Mouse (Mus musculus) ES-E14 (cell line): ENCODE measurements around the gene Luc7l3. TPM values are rescaled to one million over a fixed set of nuclear protein-coding genes. Genes with fewer than 3 reads are reported as not detected.

Experiments used
- DNase-seq: peaks from one replicate; pipeline ENCODE4 v3.0.0-alpha.2; 2013; ENCODE audit warnings: low read depth, low spot score
- H3K27ac ChIP-seq: 2 replicates; pipeline ENCODE4 v1.5.1; 2012; ENCODE audit warnings: low read depth, mild to moderate bottlenecking, low read length, moderate library complexity, mixed read lengths; ENCODE audit not compliant: poor library complexity, insufficient read depth, severe bottlenecking
- H3K36me3 ChIP-seq: 2 replicates; pipeline ENCODE4 v1.6.1; 2012; ENCODE audit warnings: mild to moderate bottlenecking, low read length, moderate library complexity, mixed read lengths; ENCODE audit not compliant: control insufficient read depth, poor library complexity, insufficient read depth, severe bottlenecking
- H3K4me1 ChIP-seq, 2 experiments: fragments of 150-350 bp in 1 of 2; sonication (generic) in 1 of 2; 2 replicates each; pipeline ENCODE4 v1.6.1; 2012; ENCODE audit warnings: low read length in 2 of 2, mild to moderate bottlenecking in 1 of 2, mixed read lengths in 1 of 2; ENCODE audit not compliant: control insufficient read depth in 2 of 2, insufficient read depth in 2 of 2, poor library complexity in 1 of 2
- H3K4me3 ChIP-seq, 2 experiments: fragments of 150-350 bp in 1 of 2; sonication (generic) in 1 of 2; 2 replicates each; pipeline ENCODE4 v1.5.1; 2012; ENCODE audit warnings: low read length in 2 of 2, low read depth in 1 of 2, mild to moderate bottlenecking in 1 of 2, mixed read lengths in 1 of 2; ENCODE audit not compliant: insufficient read depth in 1 of 2, poor library complexity in 1 of 2, severe bottlenecking in 1 of 2
- H3K9ac ChIP-seq: 2 replicates; pipeline ENCODE4 v1.6.1; 2012; ENCODE audit warnings: low read depth, mild to moderate bottlenecking, low read length, mixed read lengths; ENCODE audit not compliant: poor library complexity, insufficient read depth, severe bottlenecking
- H3K9me3 ChIP-seq: fragments of 150-350 bp; sonication (generic); 2 replicates; pipeline ENCODE4 v1.6.1; 2012; ENCODE audit warnings: low read depth, mild to moderate bottlenecking, low read length; ENCODE audit not compliant: control insufficient read depth, insufficient read depth
- CHD2 ChIP-seq: IDR thresholded peaks from 2 replicates; pipeline ENCODE4 v1.6.1; 2014; ENCODE audit warnings: mild to moderate bottlenecking, low read depth, low read length, inconsistent platforms
- HCFC1 ChIP-seq: IDR thresholded peaks from 2 replicates; pipeline ENCODE4 v1.6.1; 2012; ENCODE audit warnings: low read length, inconsistent platforms, borderline replicate concordance; ENCODE audit not compliant: insufficient read depth
- MAFK ChIP-seq: IDR thresholded peaks from 2 replicates; pipeline ENCODE4 v1.6.1; 2014; ENCODE audit warnings: mild to moderate bottlenecking, low read depth, low read length, inconsistent platforms; ENCODE audit not compliant: insufficient read depth
- ZC3H11A ChIP-seq: IDR thresholded peaks from 2 replicates; pipeline ENCODE4 v1.6.1; 2012; ENCODE audit warnings: low read depth, mild to moderate bottlenecking, inconsistent platforms, low read length, borderline replicate concordance
- ZNF384 ChIP-seq: IDR thresholded peaks from 2 replicates; pipeline ENCODE4 v1.6.1; 2012; ENCODE audit warnings: low read depth, low read length, inconsistent platforms
- in situ Hi-C, 2 experiments: fragments of 600-800 bp; cut with MboI; formaldehyde crosslinking; loops; one replicate each; pipeline ENCODE4 v1.15.1; 2025; ENCODE audit warnings: low sequenced_read_pairs in 2 of 2, inconsistent platforms in 1 of 2; ENCODE audit not compliant: unreplicated experiment in 2 of 2
- total RNA-seq: library from RNA; depleted of rRNA; stranded (reverse); fragments of 300-350 nt; gene quantifications from 2 replicates; pipeline ENCODE4 v1.2.3, GENCODE M21; 2012

The Luc7l3 gene
- total RNA-seq, 1 experiment: 66.8 TPM

DNA sequence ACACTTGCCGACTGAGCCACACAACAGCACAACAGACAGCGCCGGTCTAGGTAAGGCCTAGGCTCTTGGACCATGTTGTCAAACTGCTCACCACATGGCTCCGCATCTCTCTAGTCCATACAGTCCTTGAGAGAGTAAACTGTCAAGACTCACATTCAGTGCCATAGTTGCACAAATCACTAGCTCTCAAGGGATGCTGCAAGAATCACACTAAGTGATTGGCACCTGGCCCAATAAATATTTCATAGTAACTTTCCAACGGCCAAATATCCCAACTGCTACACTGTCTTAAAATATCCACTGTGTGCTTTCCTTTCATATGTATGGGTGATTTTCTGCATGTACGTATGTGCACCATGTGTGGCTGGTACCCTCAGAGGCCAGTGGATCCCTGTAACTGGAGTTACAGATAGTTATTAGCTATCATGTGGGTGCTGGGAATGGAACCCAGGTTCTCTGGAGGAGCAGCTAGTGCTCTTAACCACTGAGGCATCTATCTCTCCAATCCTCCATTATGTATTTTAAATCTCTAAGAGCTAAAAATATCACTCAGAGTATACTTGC, 38.2 kb downstream of the Luc7l3 start:
- Histone ChIP-seq H3K4me3 (no peak overlapping the region), H3K9me3 (no peaks in the 10 kb centered on the region), H3K36me3 (peaks cover 10% of the 10 kb centered on the region), H3K27ac (no peak overlapping the region), H3K4me1 (no peaks in the 10 kb centered on the region), H3K9ac (no peak overlapping the region)
- in situ Hi-C loops: no loop called here
- no peak for DNase-seq
- TF ChIP-seq CHD2: no peak
- no peak for TF ChIP-seq ZC3H11A
- no peak for TF ChIP-seq MAFK
- TF ChIP-seq ZNF384: no peak
- no peak for TF ChIP-seq HCFC1

DNA sequence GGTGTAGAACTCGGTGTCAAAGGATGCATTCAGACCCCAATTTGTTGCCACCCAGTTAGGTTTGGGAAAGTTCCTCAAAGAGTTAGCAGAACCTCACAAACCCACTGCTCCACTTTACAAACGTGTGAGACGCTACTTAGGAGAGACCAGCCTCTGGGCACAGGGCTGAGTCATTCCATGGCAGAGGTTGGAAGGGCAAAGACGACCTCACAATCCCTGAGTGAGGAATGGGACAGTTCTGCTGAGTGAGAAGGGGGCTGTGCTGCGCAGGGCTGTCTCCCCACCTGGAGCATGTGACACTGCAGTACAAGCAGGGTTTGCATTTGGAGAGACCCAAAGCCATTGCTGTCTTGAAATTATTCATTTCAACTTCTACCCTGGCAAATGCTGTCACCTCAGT, 39.5 kb downstream of the Luc7l3 start:
- no peaks in the 10 kb centered on the region for H3K4me1 ChIP-seq
- H3K4me3 ChIP-seq: no peak overlapping the region
- in situ Hi-C loops: no loop called here
- DNase-seq: no peak
- no peak for TF ChIP-seq ZNF384
- TF ChIP-seq HCFC1: no peak
- TF ChIP-seq CHD2: no peak
- TF ChIP-seq ZC3H11A: no peak
- TF ChIP-seq MAFK: no peak
- no peak overlapping the region for H3K9ac ChIP-seq
- peaks cover 6% of the 10 kb centered on the region; the same call in 1 of the 2 replicates for H3K36me3 ChIP-seq
- no peaks in the 10 kb centered on the region for H3K9me3 ChIP-seq
- no peak overlapping the region for H3K27ac ChIP-seq

DNA sequence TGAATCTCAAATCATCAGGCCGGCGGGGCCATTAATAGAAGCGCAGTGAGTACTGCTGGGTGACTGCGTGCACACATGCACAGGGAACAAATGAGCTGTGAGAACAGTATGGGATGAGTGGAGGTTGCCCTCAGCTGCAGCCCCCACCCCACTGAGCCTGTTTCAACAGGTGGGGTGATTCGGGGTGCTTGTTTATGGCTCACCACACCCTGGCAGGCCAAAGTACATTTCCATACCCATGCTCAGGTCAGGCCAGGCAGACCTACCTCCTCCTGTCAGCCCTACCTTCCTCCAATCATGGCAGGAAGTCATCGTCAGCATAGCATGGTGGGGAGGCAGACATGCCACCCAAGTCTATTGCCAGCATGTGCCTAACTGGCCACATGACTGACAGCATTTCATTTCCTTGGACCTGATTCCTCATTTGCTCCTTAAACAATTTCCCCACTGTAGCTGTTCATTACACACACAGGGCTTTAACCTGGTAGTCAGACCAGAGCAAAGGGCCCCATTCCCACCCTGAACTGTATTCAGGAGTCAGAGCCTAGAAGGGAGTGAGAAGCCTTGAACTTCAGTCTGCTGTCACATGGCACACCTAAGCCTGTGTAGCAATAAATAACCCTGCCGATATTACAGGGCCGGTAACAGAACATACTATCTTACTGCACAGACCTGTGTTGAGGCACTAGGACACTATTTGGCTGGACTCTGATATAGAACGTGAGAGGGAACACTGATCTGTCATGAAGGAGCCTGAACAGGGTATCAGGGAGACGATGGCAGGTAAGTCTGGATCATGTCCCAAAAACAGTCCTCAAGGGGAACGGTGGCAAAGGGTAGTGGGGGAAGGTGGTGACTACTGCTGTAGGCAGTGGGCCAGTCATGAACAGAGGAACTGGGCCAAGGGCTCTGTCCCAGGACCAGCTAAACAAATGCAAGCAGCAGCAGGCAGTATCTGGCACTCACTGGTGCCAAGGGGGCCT, 40.3 kb downstream of the Luc7l3 start, which contains the start of gene Gm21885:
Gene Gm21885 (plus strand): TSS at position 675 of the 983 bp plus-strand sequence.
- TF ChIP-seq ZNF384 (no peak), HCFC1 (no peak)
- Histone ChIP-seq H3K4me3 (no peak within 1 kb of the TSS), H3K36me3 (peaks cover 4% of the 10 kb centered on the region; the same call in 1 of the 2 replicates), H3K9me3 (no peaks in the 10 kb centered on the region), H3K9ac (no peak within 1 kb of the TSS), H3K27ac (no peak within 1 kb of the TSS), H3K4me1 (peaks cover 0 to 3% of the 10 kb centered on the region in 2 experiments; a peak in 1 of 4 replicates)
- DNase-seq: no peak
- in situ Hi-C loops: no loop called here

DNA sequence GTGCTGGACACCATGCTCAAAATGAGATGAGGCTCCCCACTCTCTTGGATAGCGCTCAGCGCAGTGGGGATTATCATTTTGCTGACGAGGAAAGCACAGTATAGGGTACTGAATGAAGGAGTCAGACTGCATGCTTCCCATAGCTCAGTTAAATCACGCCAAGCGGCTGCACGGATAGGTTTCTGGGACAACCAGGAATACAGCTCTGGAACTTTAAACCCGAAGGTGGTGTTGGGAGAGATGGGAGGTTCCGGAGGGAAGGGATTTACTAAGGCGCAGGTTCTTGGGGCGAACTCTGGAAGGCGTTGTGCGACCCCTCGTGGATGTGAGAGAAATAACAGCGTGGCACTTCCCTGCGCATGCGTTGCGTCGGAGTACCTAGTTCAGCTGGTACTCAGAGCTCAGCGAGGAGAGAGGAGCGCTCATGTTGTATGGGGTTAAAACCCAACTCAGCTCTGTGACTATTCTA, 44.9 kb downstream of the Luc7l3 start:
- in situ Hi-C loops: loop anchor here (10.0 kb wide), 2 partner anchors 142 to 152 kb away; no protein-coding TSS in a partner anchor
- no peaks in the 10 kb centered on the region for H3K9me3 ChIP-seq
- H3K4me1 ChIP-seq: peaks cover 0 to 7% of the 10 kb centered on the region in 2 experiments; a peak in 1 of 4 replicates
- no peak for TF ChIP-seq MAFK
- TF ChIP-seq ZC3H11A: peak; percentile 78; the same call in 1 of the 2 replicates
- peak; percentile 97 for DNase-seq
- peak overlapping the region; percentile 71; the same call in 1 of the 2 replicates for H3K9ac ChIP-seq
- H3K36me3 ChIP-seq: no peaks in the 10 kb centered on the region
- H3K27ac ChIP-seq: no peak overlapping the region
- peak overlapping the region in 1 of 2 experiments; percentile 32; a peak in 2 of 4 replicates for H3K4me3 ChIP-seq
